Comparison of ENCODE assay signal across 8 mouse cellular contexts in genomic region chr1:166001121-166001903, GRCm38 (mm10). TPM values are rescaled to one million over a fixed set of nuclear protein-coding genes. Genes with fewer than 3 reads are reported as not detected.
DNase-seq lines count a peak whose midpoint lies in the region; ATAC-seq and TF ChIP-seq lines count a peak whose summit lies in the region.

No protein-coding gene starts in this region.

- H3K27me3 ChIP-seq in heart, embryonic 13.5 days (replicated peaks) = no peaks in the 10 kb centered on the region
- no peaks in the 10 kb centered on the region for H3K27me3 ChIP-seq in kidney, postnatal 0 days (ENCODE audit: insufficient read depth, low read length)
- no peaks in the 10 kb centered on the region for H3K27me3 ChIP-seq in liver, embryonic 15.5 days
- no peaks in the 10 kb centered on the region for H3K27me3 ChIP-seq in neural tube, embryonic 11.5 days (ENCODE audit: control insufficient read depth, insufficient read depth, low read length)
- no peaks in the 10 kb centered on the region for H3K27me3 ChIP-seq in stomach, embryonic 16.5 days (ENCODE audit: control insufficient read depth, insufficient read depth, low read length)

- H3K4me2 ChIP-seq in heart, embryonic 13.5 days = peak overlapping the region; percentile 96
- H3K4me2 ChIP-seq in kidney, postnatal 0 days (ENCODE audit: low read length) = peak overlapping the region; percentile 96
- peak overlapping the region; percentile 93 for H3K4me2 ChIP-seq in liver, embryonic 15.5 days
- peak overlapping the region; percentile 94 for H3K4me2 ChIP-seq in neural tube, embryonic 11.5 days (ENCODE audit: low read depth)
- H3K4me2 ChIP-seq in stomach, embryonic 16.5 days (ENCODE audit: low read depth, low read length) = peak overlapping the region; percentile 97

- 0 out of 2 replicates have a peak, but pooled peaks have one; percentile 6 for ATAC-seq in erythroblast, adult 5-6 weeks (replicated peaks; ENCODE audit: low FRiP score, poor library complexity, severe bottlenecking)
- ATAC-seq in heart, embryonic 13.5 days (ENCODE audit: extremely low read depth, insufficient number of reproducible peaks, low FRiP score, low TSS enrichment) = no peak; the same call in 1 of the 2 replicates
- ATAC-seq in kidney, postnatal 0 days (replicated peaks; ENCODE audit: low FRiP score, low read depth) = peak; percentile 18
- ATAC-seq in liver, embryonic 15.5 days (ENCODE audit: insufficient read depth) = no peak
- ATAC-seq in neural tube, embryonic 11.5 days (ENCODE audit: insufficient read depth, low FRiP score, low TSS enrichment) = peak; percentile 16
- ATAC-seq in stomach, embryonic 16.5 days (ENCODE audit: insufficient read depth, low FRiP score) = no peak

- no peaks in the 10 kb centered on the region for H3K36me3 ChIP-seq in heart, embryonic 13.5 days
- no peaks in the 10 kb centered on the region for H3K36me3 ChIP-seq in kidney, postnatal 0 days (ENCODE audit: insufficient read depth, low read length)
- H3K36me3 ChIP-seq in liver, embryonic 15.5 days (replicated peaks) = no peaks in the 10 kb centered on the region
- no peaks in the 10 kb centered on the region for H3K36me3 ChIP-seq in neural tube, embryonic 11.5 days (ENCODE audit: control insufficient read depth, insufficient read depth, low read length)
- H3K36me3 ChIP-seq in stomach, embryonic 16.5 days (ENCODE audit: control insufficient read depth, insufficient read depth, low read length) = no peaks in the 10 kb centered on the region

- 1% methylated on average over 48 of the region's 48 CpGs for WGBS in heart, embryonic 13.5 days
- WGBS in kidney, postnatal 0 days = 1% methylated on average over 42 of the region's 48 CpGs
- 2% methylated on average over 47 of the region's 48 CpGs for WGBS in liver, embryonic 15.5 days (ENCODE audit: insufficient replicate concordance)
- 2% methylated on average over 48 of the region's 48 CpGs for WGBS in neural tube, embryonic 11.5 days
- under 1% methylated on average over 44 of the region's 48 CpGs for WGBS in stomach, embryonic 16.5 days

- no peaks in the 10 kb centered on the region for H3K9me3 ChIP-seq in heart, embryonic 13.5 days
- H3K9me3 ChIP-seq in kidney, postnatal 0 days (replicated peaks; ENCODE audit: low read length) = no peaks in the 10 kb centered on the region
- no peaks in the 10 kb centered on the region for H3K9me3 ChIP-seq in liver, embryonic 15.5 days (replicated peaks)
- no peaks in the 10 kb centered on the region for H3K9me3 ChIP-seq in neural tube, embryonic 11.5 days (ENCODE audit: control insufficient read depth, low read length)
- H3K9me3 ChIP-seq in stomach, embryonic 16.5 days (replicated peaks; ENCODE audit: control insufficient read depth, low read length) = no peaks in the 10 kb centered on the region

- peak overlapping the region; percentile 99 for H3K4me3 ChIP-seq in heart, embryonic 13.5 days
- H3K4me3 ChIP-seq in kidney, postnatal 0 days (replicated peaks; ENCODE audit: low read depth, low read length) = peak overlapping the region; percentile 99
- H3K4me3 ChIP-seq in liver, embryonic 15.5 days (replicated peaks) = peak overlapping the region; percentile 93
- H3K4me3 ChIP-seq in neural tube, embryonic 11.5 days (ENCODE audit: low read depth, low read length) = peak overlapping the region; percentile 97
- peak overlapping the region; percentile 97 for H3K4me3 ChIP-seq in stomach, embryonic 16.5 days (replicated peaks; ENCODE audit: low read length)

- peak overlapping the region; percentile 93 for H3K27ac ChIP-seq in heart, embryonic 13.5 days (replicated peaks)
- peak overlapping the region; percentile 91 for H3K27ac ChIP-seq in kidney, postnatal 0 days
- peak overlapping the region; percentile 92 for H3K27ac ChIP-seq in liver, embryonic 15.5 days (replicated peaks)
- H3K27ac ChIP-seq in neural tube, embryonic 11.5 days (ENCODE audit: low read depth, low read length) = peak overlapping the region; percentile 94
- H3K27ac ChIP-seq in stomach, embryonic 16.5 days (ENCODE audit: low read length) = peak overlapping the region; percentile 88

- peak overlapping the region; percentile 98 for H3K9ac ChIP-seq in heart, embryonic 13.5 days
- peak overlapping the region; percentile 89 for H3K9ac ChIP-seq in kidney, postnatal 0 days (ENCODE audit: low read depth, low read length)
- H3K9ac ChIP-seq in liver, embryonic 15.5 days = peak overlapping the region; percentile 87
- H3K9ac ChIP-seq in neural tube, embryonic 11.5 days (ENCODE audit: low read length) = peak overlapping the region; percentile 98
- H3K9ac ChIP-seq in stomach, embryonic 16.5 days (ENCODE audit: low read length) = peak overlapping the region; percentile 96

- peaks cover 36% of the 10 kb centered on the region for H3K4me1 ChIP-seq in heart, embryonic 13.5 days
- H3K4me1 ChIP-seq in kidney, postnatal 0 days (replicated peaks; ENCODE audit: insufficient read depth, low read length) = peaks cover 14% of the 10 kb centered on the region
- peaks cover 32% of the 10 kb centered on the region for H3K4me1 ChIP-seq in liver, embryonic 15.5 days (replicated peaks)
- peaks cover 19% of the 10 kb centered on the region for H3K4me1 ChIP-seq in neural tube, embryonic 11.5 days (ENCODE audit: control insufficient read depth, insufficient read depth, low read length)
- H3K4me1 ChIP-seq in stomach, embryonic 16.5 days (ENCODE audit: control insufficient read depth, insufficient read depth, low read length) = peaks cover 10% of the 10 kb centered on the region

- TF ChIP-seq CTCF in kidney, postnatal 0 days (IDR thresholded peaks at IDR 0.05; ENCODE audit: low read depth) = no peak

- DNase-seq in CD4-positive helper T cell, adult 2 months (ENCODE audit: low read depth, low spot score) = peak; percentile 69
- DNase-seq in adrenal gland, postnatal 4 days (ENCODE audit: low spot score in 2 of 2) = peak; percentile 8 to 16
- DNase-seq in kidney, postnatal 0 days (ENCODE audit: low spot score) = peak; percentile 71
- peak; percentile 49 for DNase-seq in neural tube, embryonic 11.5 days (ENCODE audit: low spot score)

RNA-seq across cellular contexts. Expression of gene Pou2f1, which starts 1.2 kb away (rescaled TPM):
- total RNA-seq in adrenal gland, postnatal 4 days (2021) = 10 to 100 TPM; 25.2 to 25.5 TPM
- 15.7 and 22.1 TPM in 2 replicates for total RNA-seq in erythroblast, adult 5-6 weeks (2015; ENCODE audit: low replicate concordance)
- total RNA-seq in erythroblast, adult 5-6 weeks (2017; ENCODE audit: low replicate concordance) = 13.9 and 14.8 TPM in 2 replicates
- polyA plus RNA-seq in heart, embryonic 13.5 days (2015; fragmentation: Nextera tagmentation; extraction: Ambion mirVana) = 9.3 and 10.2 TPM in 2 replicates
- polyA plus RNA-seq in kidney, postnatal 0 days (2015; fragmentation: Nextera tagmentation; extraction: Ambion mirVana) = 11.6 and 11.7 TPM in 2 replicates
- 3.0 and 5.0 TPM in 2 replicates for polyA plus RNA-seq in liver, embryonic 15.5 days (2015; fragmentation: Nextera tagmentation; extraction: Ambion mirVana)
- 27.0 and 27.5 TPM in 2 replicates for polyA plus RNA-seq in neural tube, embryonic 11.5 days (2014; fragmentation: Nextera tagmentation; extraction: Ambion mirVana)
- polyA plus RNA-seq in stomach, embryonic 16.5 days (2015; fragmentation: Nextera tagmentation; extraction: Ambion mirVana) = 9.4 and 10.2 TPM in 2 replicates

Comparison
In these comparisons a context has a peak if more than half of its experiments do, and no peak if none do; other contexts are left out.
1. DNase-seq: peak in every context shown above with its lines; median percentile 71 in kidney, postnatal 0 days; 69 in CD4-positive helper T cell, adult 2 months; 49 in neural tube, embryonic 11.5 days; 12 in adrenal gland, postnatal 4 days.
2. ATAC-seq: peak in erythroblast, adult 5-6 weeks (single experiment), kidney, postnatal 0 days (single experiment) and neural tube, embryonic 11.5 days (single experiment); none in heart, embryonic 13.5 days (single experiment), liver, embryonic 15.5 days (single experiment) and stomach, embryonic 16.5 days (single experiment).
3. Peak in every context shown above with its lines, with median percentiles within 50 percentile points of each other: H3K27ac ChIP-seq, H3K4me2 ChIP-seq, H3K4me3 ChIP-seq and H3K9ac ChIP-seq.